Mouse (Mus musculus): ENCODE measurements around the gene Ptpn11. TPM values are rescaled to one million over a fixed set of nuclear protein-coding genes. Genes with fewer than 3 reads are reported as not detected.

Gene Ptpn11
- polyA plus RNA-seq, 1 experiment, result 89.0 TPM

DNA sequence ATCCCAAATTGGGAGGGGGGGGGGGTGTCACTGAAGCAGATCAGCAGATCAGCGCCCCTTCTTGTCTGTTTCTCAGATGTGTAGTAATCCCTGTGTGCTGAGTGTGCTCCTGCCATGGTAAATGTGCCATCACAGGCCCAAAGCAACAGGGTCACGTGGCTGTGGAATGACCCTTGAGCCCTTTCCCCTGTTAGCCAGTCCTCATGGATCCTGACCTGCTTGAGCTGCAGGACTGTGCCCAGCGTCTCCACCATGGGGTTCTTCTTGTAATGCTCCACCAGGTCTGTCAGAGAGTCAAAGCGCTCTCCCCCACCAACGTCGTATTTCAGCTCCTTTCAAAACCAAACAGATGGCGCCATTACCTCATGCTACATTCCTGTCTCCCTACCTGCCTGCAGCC lies 28.3 kb downstream of the Ptpn11 start:
- DNase-seq, result peak in 1 of 2 experiments; percentile 44
- no peak overlapping the region for H3K4me3 ChIP-seq (replicated peaks; ENCODE audit: insufficient read depth, low read depth, low read length)
- H3K27me3 ChIP-seq (ENCODE audit: control insufficient read depth, insufficient read depth, low read length), result no peaks in the 10 kb centered on the region
- 54% methylated on average over 7 of the region's 7 CpGs for WGBS
- H3K27ac ChIP-seq (ENCODE audit: insufficient read depth, low read length), result no peak overlapping the region
- TF ChIP-seq POLR2A (IDR thresholded peaks at IDR 0.05; ENCODE audit: borderline replicate concordance, insufficient read depth, low read length), result no peak
- no peak for TF ChIP-seq CTCF (IDR thresholded peaks at IDR 0.05; ENCODE audit: borderline replicate concordance, insufficient read depth, low read depth, low read length)
- H3K4me1 ChIP-seq (ENCODE audit: control insufficient read depth, insufficient read depth, low read length), result peaks cover 25% of the 10 kb centered on the region

GRCm38 (mm10) chr5:121162285-121162684 lies 28.9 kb downstream of the Ptpn11 start:
- WGBS, result 24% methylated on average over 5 of the region's 5 CpGs
- TF ChIP-seq CTCF (IDR thresholded peaks at IDR 0.05; ENCODE audit: borderline replicate concordance, insufficient read depth, low read depth, low read length), result no peak
- no peak for TF ChIP-seq POLR2A (IDR thresholded peaks at IDR 0.05; ENCODE audit: borderline replicate concordance, insufficient read depth, low read length)
- Histone ChIP-seq H3K4me3 (replicated peaks; ENCODE audit: insufficient read depth, low read depth, low read length) (no peak overlapping the region), H3K4me1 (ENCODE audit: control insufficient read depth, insufficient read depth, low read length) (peaks cover 31% of the 10 kb centered on the region), H3K27me3 (ENCODE audit: control insufficient read depth, insufficient read depth, low read length) (no peaks in the 10 kb centered on the region), H3K27ac (ENCODE audit: insufficient read depth, low read length) (no peak overlapping the region; the same call in 1 of the 2 replicates)
- no peak for DNase-seq

DNA sequence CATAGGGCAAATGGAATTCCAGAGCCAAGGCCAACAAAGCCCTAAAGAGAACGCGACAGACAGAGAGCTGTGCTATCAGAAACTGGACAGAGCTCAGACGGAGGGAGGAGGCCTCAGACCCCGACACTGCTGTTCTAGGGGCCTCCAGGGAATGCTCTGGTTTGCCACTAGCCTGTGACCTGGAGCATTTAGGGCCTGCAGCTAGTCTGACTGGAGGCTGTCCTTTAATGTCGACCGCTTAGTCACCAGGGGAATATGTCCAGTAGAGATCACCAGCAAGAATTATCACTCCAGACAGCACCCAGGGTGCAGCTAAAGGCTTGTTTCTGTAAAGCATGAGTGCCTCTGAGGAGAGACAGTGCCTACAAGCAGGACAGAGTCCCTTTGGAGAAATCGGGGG lies 32.2 kb downstream of the Ptpn11 start:
- TF ChIP-seq CTCF (IDR thresholded peaks at IDR 0.05; ENCODE audit: borderline replicate concordance, insufficient read depth, low read depth, low read length), result no peak
- TF ChIP-seq POLR2A (IDR thresholded peaks at IDR 0.05; ENCODE audit: borderline replicate concordance, insufficient read depth, low read length), result no peak
- Histone ChIP-seq H3K27me3 (ENCODE audit: control insufficient read depth, insufficient read depth, low read length) (no peaks in the 10 kb centered on the region), H3K27ac (ENCODE audit: insufficient read depth, low read length) (peak overlapping the region; percentile 79), H3K4me3 (replicated peaks; ENCODE audit: insufficient read depth, low read depth, low read length) (no peak overlapping the region), H3K4me1 (ENCODE audit: control insufficient read depth, insufficient read depth, low read length) (peaks cover 42% of the 10 kb centered on the region)
- 34% methylated on average over 7 of the region's 7 CpGs for WGBS
- DNase-seq, result no peak

DNA sequence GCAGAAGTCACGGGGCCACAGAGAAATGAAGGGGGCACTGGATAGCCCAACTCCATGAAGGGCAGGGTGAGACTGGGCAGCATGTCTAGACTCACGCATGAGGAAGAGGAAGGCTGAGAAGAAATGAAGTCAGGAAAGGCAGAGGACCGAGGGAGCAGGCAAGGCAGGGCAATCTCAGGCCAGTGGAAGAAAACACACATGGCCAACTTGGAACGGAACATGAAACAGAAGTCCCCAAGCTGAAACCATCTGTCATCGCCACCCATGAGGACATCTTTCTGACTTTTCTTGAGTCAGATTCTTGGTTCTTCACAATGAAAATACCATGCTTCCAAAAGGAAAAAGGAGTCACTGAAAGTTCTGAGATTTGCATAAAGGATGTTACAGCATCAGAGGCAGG lies 33.7 kb downstream of the Ptpn11 start:
- Histone ChIP-seq H3K4me3 (replicated peaks; ENCODE audit: insufficient read depth, low read depth, low read length) (no peak overlapping the region), H3K4me1 (ENCODE audit: control insufficient read depth, insufficient read depth, low read length) (peaks cover 36% of the 10 kb centered on the region), H3K27ac (ENCODE audit: insufficient read depth, low read length) (peak overlapping the region; percentile 79), H3K27me3 (ENCODE audit: control insufficient read depth, insufficient read depth, low read length) (no peaks in the 10 kb centered on the region)
- no peak for TF ChIP-seq POLR2A (IDR thresholded peaks at IDR 0.05; ENCODE audit: borderline replicate concordance, insufficient read depth, low read length)
- no peak for TF ChIP-seq CTCF (IDR thresholded peaks at IDR 0.05; ENCODE audit: borderline replicate concordance, insufficient read depth, low read depth, low read length)
- WGBS, result 24% methylated on average over 5 of the region's 5 CpGs
- peak; percentile 56 to 73 for DNase-seq

GRCm38 (mm10) chr5:121157017-121157416 lies 34.2 kb downstream of the Ptpn11 start:
- 11% methylated on average over 2 of the region's 2 CpGs for WGBS
- no peaks in the 10 kb centered on the region for H3K27me3 ChIP-seq (ENCODE audit: control insufficient read depth, insufficient read depth, low read length)
- peak overlapping the region; percentile 79 for H3K27ac ChIP-seq (ENCODE audit: insufficient read depth, low read length)
- H3K4me1 ChIP-seq (ENCODE audit: control insufficient read depth, insufficient read depth, low read length), result peaks cover 36% of the 10 kb centered on the region
- TF ChIP-seq CTCF (IDR thresholded peaks at IDR 0.05; ENCODE audit: borderline replicate concordance, insufficient read depth, low read depth, low read length) (no peak), POLR2A (IDR thresholded peaks at IDR 0.05; ENCODE audit: borderline replicate concordance, insufficient read depth, low read length) (no peak)
- no peak overlapping the region for H3K4me3 ChIP-seq (replicated peaks; ENCODE audit: insufficient read depth, low read depth, low read length)
- peak in 1 of 2 experiments; percentile 37 for DNase-seq

GRCm38 (mm10) chr5:121156121-121156520 lies 35.1 kb downstream of the Ptpn11 start:
- Histone ChIP-seq H3K27ac (ENCODE audit: insufficient read depth, low read length) (peak overlapping the region; percentile 79), H3K27me3 (ENCODE audit: control insufficient read depth, insufficient read depth, low read length) (no peaks in the 10 kb centered on the region), H3K4me3 (replicated peaks; ENCODE audit: insufficient read depth, low read depth, low read length) (no peak overlapping the region), H3K4me1 (ENCODE audit: control insufficient read depth, insufficient read depth, low read length) (peaks cover 36% of the 10 kb centered on the region)
- 73% methylated on average over 4 of the region's 4 CpGs for WGBS
- no peak for DNase-seq
- no peak for TF ChIP-seq CTCF (IDR thresholded peaks at IDR 0.05; ENCODE audit: borderline replicate concordance, insufficient read depth, low read depth, low read length)
- TF ChIP-seq POLR2A (IDR thresholded peaks at IDR 0.05; ENCODE audit: borderline replicate concordance, insufficient read depth, low read length), result no peak

GRCm38 (mm10) chr5:121150684-121151083 lies 40.5 kb downstream of the Ptpn11 start:
- 85% methylated on average over 4 of the region's 4 CpGs for WGBS
- TF ChIP-seq POLR2A (IDR thresholded peaks at IDR 0.05; ENCODE audit: borderline replicate concordance, insufficient read depth, low read length), result no peak
- TF ChIP-seq CTCF (IDR thresholded peaks at IDR 0.05; ENCODE audit: borderline replicate concordance, insufficient read depth, low read depth, low read length), result no peak
- no peak for DNase-seq

DNA sequence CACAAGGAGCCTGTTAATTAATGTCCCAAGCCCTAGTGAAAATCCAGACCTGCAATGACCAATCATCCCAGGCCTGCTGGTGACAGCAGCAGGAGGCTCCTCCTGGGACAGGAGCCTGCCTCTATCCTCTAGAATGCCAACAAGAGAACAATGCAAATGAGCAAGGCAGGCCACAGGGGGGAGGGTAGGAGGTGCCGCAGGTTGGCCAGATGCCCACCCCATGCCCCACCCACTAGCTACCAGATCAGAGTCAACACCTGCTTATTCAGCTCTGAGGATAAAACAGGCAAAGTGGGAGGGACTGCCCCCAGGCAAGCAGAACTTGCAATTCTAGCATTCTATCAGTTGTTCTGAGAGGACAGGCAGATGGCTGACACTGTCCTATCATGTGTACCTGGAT lies 42.0 kb downstream of the Ptpn11 start:
- TF ChIP-seq CTCF (IDR thresholded peaks at IDR 0.05; ENCODE audit: borderline replicate concordance, insufficient read depth, low read depth, low read length) (no peak), POLR2A (IDR thresholded peaks at IDR 0.05; ENCODE audit: borderline replicate concordance, insufficient read depth, low read length) (no peak)
- Histone ChIP-seq H3K4me3 (replicated peaks; ENCODE audit: insufficient read depth, low read depth, low read length) (no peak overlapping the region), H3K4me1 (ENCODE audit: control insufficient read depth, insufficient read depth, low read length) (peaks cover 37% of the 10 kb centered on the region), H3K27me3 (ENCODE audit: control insufficient read depth, insufficient read depth, low read length) (no peaks in the 10 kb centered on the region), H3K27ac (ENCODE audit: insufficient read depth, low read length) (no peak overlapping the region)
- no peak for DNase-seq
- WGBS, result 14% methylated on average over 1 of the region's 1 CpGs

More at GRCm38 (mm10) chr5:121150684-121151083, 40.5 kb downstream of the Ptpn11 start:
- Histone ChIP-seq H3K4me1 (ENCODE audit: control insufficient read depth, insufficient read depth, low read length) (peaks cover 23% of the 10 kb centered on the region), H3K4me3 (replicated peaks; ENCODE audit: insufficient read depth, low read depth, low read length) (no peak overlapping the region), H3K27me3 (ENCODE audit: control insufficient read depth, insufficient read depth, low read length) (no peaks in the 10 kb centered on the region), H3K27ac (ENCODE audit: insufficient read depth, low read length) (no peak overlapping the region)
